Mouse (Mus musculus): Measurements from ENCODE around the gene Gm20547.

GRCm38 (mm10) chr17:34879336-34879879, 2.4 kb downstream of the Gm20547 start, which contains the start of gene Zbtb12:
- TF ChIP-seq CTCF (IDR thresholded peaks at IDR 0.05; ENCODE audit: borderline replicate concordance, control insufficient read depth, extremely low read depth, insufficient read depth, low read length, poor library complexity) (no peak), POLR2A (IDR thresholded peaks at IDR 0.05; ENCODE audit: control insufficient read depth, extremely low read depth, insufficient read depth, low read length, poor library complexity) (no peak)
